Mouse (Mus musculus): Measurements from ENCODE around the gene Plcb1.

The Plcb1 gene

GRCm38 (mm10) chr2:135328756-135329155 is 542.9 kb downstream of the Plcb1 start:
- DNase-seq: peak in 1 of 2 experiments; percentile 34

GRCm38 (mm10) chr2:135329782-135330545 is 544.1 kb downstream of the Plcb1 start:
- peak in 1 of 2 experiments; percentile 54 for DNase-seq

- no peak for DNase-seq
These were observed 546.0 kb downstream of the Plcb1 start for GRCm38 (mm10) chr2:135331868-135332267.

GRCm38 (mm10) chr2:135356311-135356710 is 570.4 kb downstream of the Plcb1 start:
- no peak for DNase-seq

- peak in 1 of 2 experiments; percentile 14 for DNase-seq
These were observed 575.9 kb downstream of the Plcb1 start for GRCm38 (mm10) chr2:135361798-135362197.

- no peak for DNase-seq
These were observed 577.1 kb downstream of the Plcb1 start for GRCm38 (mm10) chr2:135362948-135363347.

GRCm38 (mm10) chr2:135370259-135370835 is 584.5 kb downstream of the Plcb1 start:
- no peak for DNase-seq

GRCm38 (mm10) chr2:135380796-135381195 is 594.9 kb downstream of the Plcb1 start:
- peak in 1 of 2 experiments; percentile 23 for DNase-seq

GRCm38 (mm10) chr2:135381396-135381795 is 595.5 kb downstream of the Plcb1 start:
- DNase-seq: no peak

- peak in 1 of 2 experiments; percentile 45 for DNase-seq
These were observed 602.1 kb downstream of the Plcb1 start for GRCm38 (mm10) chr2:135387990-135388389.

GRCm38 (mm10) chr2:135394698-135395097 is 608.8 kb downstream of the Plcb1 start:
- DNase-seq: no peak

- DNase-seq: no peak
These were observed 610.5 kb downstream of the Plcb1 start for GRCm38 (mm10) chr2:135396375-135396774.

- DNase-seq: peak in 1 of 2 experiments; percentile 21
These were observed 612.1 kb downstream of the Plcb1 start for GRCm38 (mm10) chr2:135397970-135398369.

GRCm38 (mm10) chr2:135399760-135400159 is 613.9 kb downstream of the Plcb1 start:
- DNase-seq: no peak

- no peak for DNase-seq
These were observed 617.0 kb downstream of the Plcb1 start for GRCm38 (mm10) chr2:135402916-135403315.

GRCm38 (mm10) chr2:135403344-135403743 is 617.5 kb downstream of the Plcb1 start:
- DNase-seq: no peak

- no peak for DNase-seq
These were observed 618.2 kb downstream of the Plcb1 start for GRCm38 (mm10) chr2:135404095-135404494.

GRCm38 (mm10) chr2:135409418-135410097 is 623.7 kb downstream of the Plcb1 start:
- no peak for DNase-seq

- DNase-seq: no peak
These were observed 625.8 kb downstream of the Plcb1 start for GRCm38 (mm10) chr2:135411675-135412074.

GRCm38 (mm10) chr2:135415137-135415536 is 629.3 kb downstream of the Plcb1 start:
- no peak for DNase-seq

- DNase-seq: no peak
These were observed 633.4 kb downstream of the Plcb1 start for GRCm38 (mm10) chr2:135419301-135419700.

GRCm38 (mm10) chr2:135434947-135435515 is 649.2 kb downstream of the Plcb1 start:
- peak; percentile 8 to 21 for DNase-seq

GRCm38 (mm10) chr2:135439034-135439433 is 653.2 kb downstream of the Plcb1 start:
- no peak for DNase-seq
